Mouse (Mus musculus) heart, embryonic 12.5 days (tissue): ENCODE data around the gene Hsd11b2. TPM values are rescaled to one million over a fixed set of nuclear protein-coding genes. Genes with fewer than 3 reads are reported as not detected.

Experiments
- ATAC-seq: fragments of 200-750 bp; cut with Nextera tagmentation; 2 replicates; pipeline ENCODE4 v1.8.0; 2017; ENCODE audit warnings: moderate TSS enrichment, moderate library complexity; ENCODE audit not compliant: insufficient number of reproducible peaks, low FRiP score
- H3K27ac ChIP-seq: fragments of 300-500 bp; sonication (generic); 2 replicates; pipeline ENCODE4 v1.5.1; 2016; ENCODE audit warnings: mild to moderate bottlenecking, moderate library complexity; ENCODE audit not compliant: poor library complexity, severe bottlenecking
- H3K27me3 ChIP-seq: fragments of 300-500 bp; sonication (generic); replicated peaks from 2 replicates; pipeline ENCODE4 v1.6.1; 2016; ENCODE audit warnings: mild to moderate bottlenecking, moderate library complexity
- H3K36me3 ChIP-seq: fragments of 300-500 bp; sonication (generic); 2 replicates; pipeline ENCODE4 v1.6.1; 2016; ENCODE audit warnings: mild to moderate bottlenecking, moderate library complexity
- H3K4me1 ChIP-seq: fragments of 300-500 bp; sonication (generic); replicated peaks from 2 replicates; pipeline ENCODE4 v1.6.1; 2016; ENCODE audit warnings: mild to moderate bottlenecking
- H3K4me2 ChIP-seq: fragments of 300-500 bp; sonication (generic); 2 replicates; pipeline ENCODE4 v1.6.1; 2016; ENCODE audit warnings: mild to moderate bottlenecking, moderate library complexity
- H3K4me3 ChIP-seq: fragments of 300-500 bp; sonication (generic); 2 replicates; pipeline ENCODE4 v1.5.1; 2016; ENCODE audit warnings: mild to moderate bottlenecking
- H3K9ac ChIP-seq: fragments of 300-500 bp; sonication (generic); 2 replicates; pipeline ENCODE4 v1.6.1; 2016; ENCODE audit warnings: mild to moderate bottlenecking, moderate library complexity
- H3K9me3 ChIP-seq: fragments of 300-500 bp; sonication (generic); replicated peaks from 2 replicates; pipeline ENCODE4 v1.6.1; 2016; ENCODE audit warnings: mild to moderate bottlenecking, moderate library complexity
- WGBS: fragments of 180-500 bp; shearing (Covaris S2); methylation state at CpG from one replicate; pipeline ENCODE4 v1.1.7; 2016; 5-methylcytosine and 5-hydroxymethylcytosine counted together
- polyA plus RNA-seq: library from polyadenylated mRNA; unstranded; fragments of >200 nt; fragmentation: Nextera tagmentation; extraction: Ambion mirVana; gene quantifications from 2 replicates; pipeline ENCODE4 v1.2.1, GENCODE M21; 2016

Hsd11b2 gene
- polyA plus RNA-seq, 1 experiment from 2014 or later, result 1.7 TPM

DNA sequence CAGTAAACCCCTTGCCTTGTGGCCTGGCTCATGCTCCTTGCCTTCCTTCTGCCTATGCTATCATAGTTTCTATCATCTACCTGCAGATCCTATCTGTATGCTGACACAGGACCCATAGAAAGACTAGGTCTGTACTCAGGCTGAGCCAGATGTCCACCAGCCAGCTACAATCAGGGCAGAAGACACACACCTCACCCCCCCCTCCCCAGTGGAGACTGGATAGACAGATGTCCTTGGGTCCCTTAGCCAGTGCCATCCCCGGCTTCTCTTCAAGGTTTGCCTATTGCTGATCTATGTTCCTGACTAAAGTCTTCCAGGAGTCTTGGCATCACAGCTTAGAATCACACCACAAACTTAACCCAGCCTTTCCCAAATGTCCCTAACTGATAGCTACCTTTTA lies 9.7 kb downstream of the Hsd11b2 start:
- no peaks in the 10 kb centered on the region for H3K9me3 ChIP-seq
- WGBS, result 84% methylated on average over 1 of the region's 1 CpGs
- peaks cover 11% of the 10 kb centered on the region for H3K4me1 ChIP-seq
- H3K4me3 ChIP-seq, result no peak overlapping the region
- ATAC-seq, result no peak
- no peaks in the 10 kb centered on the region for H3K27me3 ChIP-seq
- no peak overlapping the region for H3K4me2 ChIP-seq
- H3K36me3 ChIP-seq, result peaks cover 50% of the 10 kb centered on the region
- no peak overlapping the region for H3K9ac ChIP-seq
- H3K27ac ChIP-seq, result no peak overlapping the region

DNA sequence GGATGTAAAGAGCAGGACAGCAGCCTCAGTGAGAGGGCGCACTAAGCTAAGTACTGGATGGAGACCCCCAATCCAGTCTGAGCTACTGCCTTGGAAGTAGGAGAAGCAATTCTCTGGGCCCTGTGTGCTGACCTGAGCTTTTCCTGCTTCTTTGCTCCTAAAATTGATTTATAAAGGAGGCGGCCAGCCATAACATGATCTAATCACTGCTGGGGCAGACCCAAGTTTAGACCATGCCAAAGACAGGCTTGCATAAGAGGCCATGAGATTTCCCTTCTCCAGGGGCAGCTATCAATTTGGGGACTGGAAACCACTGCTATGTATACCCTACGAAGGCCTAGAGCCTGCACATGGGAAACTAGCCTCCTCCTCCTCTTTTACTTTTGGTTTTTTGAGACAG lies 10.7 kb downstream of the Hsd11b2 start:
- no peaks in the 10 kb centered on the region for H3K27me3 ChIP-seq
- H3K4me3 ChIP-seq, result no peak overlapping the region
- H3K9ac ChIP-seq, result no peak overlapping the region
- H3K36me3 ChIP-seq, result peaks cover 42% of the 10 kb centered on the region
- peaks cover 18% of the 10 kb centered on the region for H3K4me1 ChIP-seq
- no peak for ATAC-seq
- H3K27ac ChIP-seq, result no peak overlapping the region
- no peak overlapping the region for H3K4me2 ChIP-seq
- no peaks in the 10 kb centered on the region for H3K9me3 ChIP-seq
- 88% methylated on average over 3 of the region's 3 CpGs for WGBS

DNA sequence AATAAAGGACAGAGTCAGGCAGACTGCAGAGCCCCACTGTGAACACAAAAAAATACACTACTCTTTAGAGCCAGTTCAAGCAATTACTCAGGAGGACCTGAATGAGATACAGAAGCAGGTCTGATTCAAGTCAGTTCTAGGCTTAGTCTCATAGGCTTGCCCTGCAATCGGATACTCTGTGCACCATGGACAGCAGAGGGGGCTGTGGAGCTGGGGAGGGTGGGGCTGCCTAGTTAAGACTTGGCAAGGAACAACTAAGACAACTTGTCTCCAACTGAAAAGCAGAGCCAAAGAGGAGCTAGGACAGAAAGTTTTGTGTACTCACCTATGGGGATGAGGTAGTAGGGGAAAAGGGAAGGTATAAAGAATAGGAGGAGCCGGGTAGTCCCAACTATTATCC lies 13.2 kb downstream of the Hsd11b2 start:
- no peak for ATAC-seq
- Histone ChIP-seq H3K36me3 (peaks cover 36% of the 10 kb centered on the region), H3K4me1 (peaks cover 18% of the 10 kb centered on the region)

DNA sequence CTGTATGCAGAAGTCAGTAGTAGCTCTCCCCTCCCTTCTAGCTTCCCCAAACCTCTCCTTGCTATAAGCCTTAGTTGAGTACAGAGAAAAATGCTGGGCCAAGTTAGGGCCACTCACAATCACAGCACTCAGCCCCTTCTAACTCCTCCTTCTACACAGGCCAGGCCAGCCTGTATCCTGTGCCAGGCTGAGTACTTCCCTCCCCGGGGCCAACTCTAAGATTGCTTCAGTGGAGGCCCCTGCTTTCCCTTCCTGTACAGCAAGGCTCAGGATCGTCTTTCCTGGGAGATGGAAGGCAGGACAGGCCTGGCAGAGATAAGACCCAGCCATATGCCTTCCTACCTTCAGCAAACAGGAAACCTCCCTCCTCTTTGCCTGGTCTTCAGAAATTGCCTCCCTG lies 14.9 kb downstream of the Hsd11b2 start:
- 6% methylated on average over 2 of the region's 2 CpGs for WGBS
- Histone ChIP-seq H3K9me3 (no peaks in the 10 kb centered on the region), H3K9ac (no peak overlapping the region), H3K4me3 (no peak overlapping the region), H3K27me3 (no peaks in the 10 kb centered on the region), H3K4me1 (peaks cover 18% of the 10 kb centered on the region), H3K36me3 (peaks cover 44% of the 10 kb centered on the region), H3K4me2 (no peak overlapping the region), H3K27ac (peak overlapping the region; percentile 67)
- ATAC-seq, result peak; percentile 45; the same call in 1 of the 2 replicates

More for the DNA sequence above, 13.2 kb downstream of the Hsd11b2 start:
- no peaks in the 10 kb centered on the region for H3K27me3 ChIP-seq
- H3K27ac ChIP-seq, result no peak overlapping the region
- no peaks in the 10 kb centered on the region for H3K9me3 ChIP-seq
- H3K4me2 ChIP-seq, result no peak overlapping the region
- 64% methylated on average over 2 of the region's 2 CpGs for WGBS
- H3K9ac ChIP-seq, result no peak overlapping the region
- H3K4me3 ChIP-seq, result no peak overlapping the region

DNA sequence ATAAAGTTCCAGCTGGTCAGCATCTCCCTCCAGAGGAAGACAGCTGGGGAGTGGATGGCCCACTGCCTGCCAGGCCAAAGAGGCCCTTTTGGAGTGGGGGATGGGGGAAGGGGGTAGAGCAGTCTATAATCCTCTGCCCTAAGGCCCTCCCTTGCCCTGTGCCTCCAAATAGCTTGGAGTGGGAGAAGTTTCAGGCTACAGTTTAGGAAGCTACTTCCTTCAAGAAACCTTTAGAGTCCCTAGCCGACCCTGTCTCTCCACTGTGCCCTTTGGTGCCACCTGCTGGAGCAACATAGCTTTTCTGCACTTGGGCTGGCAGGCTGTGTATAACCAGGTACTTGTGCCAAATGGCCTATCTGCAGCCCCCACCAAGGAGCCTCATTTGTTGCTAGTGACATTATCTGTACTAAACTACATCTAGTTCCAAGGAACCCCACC lies 15.4 kb downstream of the Hsd11b2 start:
- H3K4me1 ChIP-seq, result peaks cover 18% of the 10 kb centered on the region
- no peak overlapping the region for H3K4me3 ChIP-seq
- 0% methylated on average over 1 of the region's 1 CpGs for WGBS
- H3K27me3 ChIP-seq, result no peaks in the 10 kb centered on the region
- peaks cover 44% of the 10 kb centered on the region for H3K36me3 ChIP-seq
- H3K4me2 ChIP-seq, result no peak overlapping the region
- peak; percentile 58 for ATAC-seq
- H3K9ac ChIP-seq, result no peak overlapping the region
- H3K9me3 ChIP-seq, result no peaks in the 10 kb centered on the region
- peak overlapping the region; percentile 67 for H3K27ac ChIP-seq

DNA sequence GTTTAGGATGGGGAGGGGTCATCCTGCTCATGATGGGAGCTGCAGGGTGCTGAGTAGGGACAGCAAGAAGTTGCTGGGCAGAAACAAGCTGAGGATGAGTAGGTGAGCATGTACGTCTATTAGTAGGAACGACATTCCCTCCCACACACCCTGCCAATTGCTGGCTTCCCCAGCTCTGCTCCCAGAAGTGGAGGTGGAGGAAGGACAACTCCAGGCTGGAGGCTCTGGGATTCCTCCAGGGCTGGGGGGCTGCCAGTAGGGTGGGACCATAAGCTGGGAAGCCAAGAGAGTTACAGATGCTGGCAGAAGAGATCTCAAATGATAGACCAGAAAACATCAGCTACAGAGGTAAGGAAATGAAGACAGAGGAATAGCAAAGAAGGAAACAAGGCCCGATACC lies 18.0 kb downstream of the Hsd11b2 start:
- H3K4me2 ChIP-seq, result no peak overlapping the region
- peaks cover 42% of the 10 kb centered on the region for H3K36me3 ChIP-seq
- WGBS, result 85% methylated on average over 3 of the region's 3 CpGs
- no peaks in the 10 kb centered on the region for H3K27me3 ChIP-seq
- H3K27ac ChIP-seq, result no peak overlapping the region
- no peak for ATAC-seq
- no peaks in the 10 kb centered on the region for H3K9me3 ChIP-seq
- H3K4me1 ChIP-seq, result peaks cover 13% of the 10 kb centered on the region
- H3K9ac ChIP-seq, result no peak overlapping the region
- no peak overlapping the region for H3K4me3 ChIP-seq

DNA sequence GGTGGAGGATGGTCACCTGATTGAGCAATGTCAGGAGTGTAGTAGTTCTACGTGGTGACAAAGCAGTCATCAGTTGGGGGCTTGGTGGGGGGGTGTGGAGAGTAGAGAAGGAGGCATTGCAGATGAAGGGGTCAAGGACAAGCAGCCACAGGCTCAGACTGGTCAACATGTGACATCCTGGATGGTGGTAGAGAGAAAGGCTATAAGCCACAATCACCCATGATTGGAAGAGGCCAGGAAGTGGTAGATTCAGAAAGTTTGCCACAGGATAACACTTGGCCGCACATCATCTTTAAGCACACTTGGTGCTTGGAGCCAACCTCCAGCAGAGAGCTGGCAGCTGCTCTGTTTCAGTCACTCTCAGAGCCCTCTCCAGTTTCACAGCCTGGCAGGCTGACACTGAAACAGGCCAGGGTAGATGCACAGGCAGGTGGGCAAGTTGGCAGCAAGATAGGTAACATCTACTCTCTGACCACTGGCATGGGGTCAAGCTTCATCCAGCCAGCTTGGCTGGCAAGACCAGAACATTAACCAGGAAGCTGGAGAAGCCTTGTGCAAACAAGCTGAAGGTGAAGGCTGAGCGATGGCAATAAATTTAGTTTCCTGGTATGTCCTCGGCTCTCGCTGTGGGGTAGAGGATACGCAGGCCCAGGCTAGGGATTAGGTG lies 18.6 kb downstream of the Hsd11b2 start:
- peaks cover 12% of the 10 kb centered on the region for H3K4me1 ChIP-seq
- H3K9ac ChIP-seq, result no peak overlapping the region
- H3K27me3 ChIP-seq, result no peaks in the 10 kb centered on the region
- H3K4me3 ChIP-seq, result no peak overlapping the region
- H3K9me3 ChIP-seq, result no peaks in the 10 kb centered on the region
- no peak overlapping the region for H3K27ac ChIP-seq
- H3K4me2 ChIP-seq, result no peak overlapping the region
- 83% methylated on average over 6 of the region's 6 CpGs for WGBS
- peaks cover 42% of the 10 kb centered on the region for H3K36me3 ChIP-seq
- ATAC-seq, result no peak

DNA sequence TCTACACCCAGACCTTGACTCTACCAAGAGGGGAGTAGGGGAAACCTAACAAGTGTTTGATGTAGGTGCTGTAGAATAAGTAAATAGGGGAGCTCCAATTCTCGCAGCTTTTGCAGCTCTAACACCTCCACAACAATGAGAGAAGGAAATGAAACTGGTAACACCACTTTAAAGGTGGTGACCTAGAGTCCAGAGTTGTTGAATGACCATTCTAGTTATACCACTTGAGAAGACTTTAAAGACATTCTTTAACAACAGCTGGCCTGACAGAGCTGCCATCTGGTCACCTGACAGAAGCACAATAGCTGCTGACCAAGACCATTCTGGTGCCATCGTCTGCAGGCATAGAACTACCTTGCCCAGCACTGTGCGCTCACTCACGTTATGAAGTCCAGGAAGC lies 20.4 kb downstream of the Hsd11b2 start:
- Histone ChIP-seq H3K9me3 (no peaks in the 10 kb centered on the region), H3K27me3 (no peaks in the 10 kb centered on the region), H3K27ac (no peak overlapping the region), H3K36me3 (peaks cover 42% of the 10 kb centered on the region), H3K4me2 (no peak overlapping the region), H3K4me1 (peaks cover 7% of the 10 kb centered on the region), H3K4me3 (no peak overlapping the region), H3K9ac (no peak overlapping the region)
- no peak for ATAC-seq
- WGBS, result 86% methylated on average over 4 of the region's 4 CpGs

DNA sequence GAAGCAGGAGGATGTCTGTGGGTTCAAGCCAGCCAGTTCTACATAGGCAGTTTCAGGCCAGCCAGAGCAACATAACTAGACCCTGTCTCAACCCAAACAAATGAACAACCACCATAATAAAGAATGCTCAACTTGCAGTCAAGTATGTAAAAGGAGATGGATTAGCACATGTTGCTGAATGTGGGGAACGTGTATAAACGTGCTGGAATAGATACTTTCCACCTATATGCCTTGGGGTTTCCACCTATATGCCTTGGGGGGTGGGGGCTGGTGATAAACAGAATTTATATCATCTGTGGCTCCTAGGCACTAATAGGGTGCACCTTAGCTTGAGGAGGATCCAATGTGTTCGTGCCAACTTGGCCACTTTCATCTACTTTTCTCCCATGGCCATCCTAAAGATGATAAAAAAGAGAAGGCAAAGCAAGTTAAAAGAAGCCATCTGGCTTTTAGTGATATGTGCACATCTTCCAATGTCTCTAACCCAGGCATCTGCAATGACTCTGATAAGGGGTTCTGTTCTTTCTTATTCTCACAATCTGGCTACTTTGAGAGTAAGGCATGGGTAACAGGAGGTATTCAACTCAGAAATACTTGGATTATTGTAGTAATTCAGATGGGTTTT lies 23.6 kb downstream of the Hsd11b2 start:
- no peaks in the 10 kb centered on the region for H3K27me3 ChIP-seq

DNA sequence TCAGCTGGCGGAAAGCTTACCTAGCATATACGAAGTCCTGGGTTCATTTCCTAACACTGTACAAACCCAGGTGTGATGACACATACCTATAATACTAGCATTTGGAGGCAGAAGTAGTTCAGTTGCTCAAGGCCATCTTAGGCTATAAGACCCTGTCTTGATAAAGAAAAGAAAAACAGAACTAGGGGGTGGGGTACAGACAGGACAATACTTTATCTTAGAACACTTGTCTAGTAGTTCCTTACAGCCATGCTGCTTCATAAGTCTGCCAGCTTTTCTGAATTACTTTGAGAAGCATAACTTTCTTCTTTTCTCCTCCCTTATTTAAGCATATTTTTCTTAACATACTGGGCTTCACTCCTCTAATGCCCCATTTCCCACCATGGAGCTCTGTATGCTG lies 24.3 kb downstream of the Hsd11b2 start:
- H3K4me2 ChIP-seq, result no peak overlapping the region
- no peaks in the 10 kb centered on the region for H3K27me3 ChIP-seq
- no peak overlapping the region for H3K27ac ChIP-seq
- H3K9me3 ChIP-seq, result no peaks in the 10 kb centered on the region
- peaks cover 32% of the 10 kb centered on the region for H3K4me1 ChIP-seq
- H3K36me3 ChIP-seq, result peaks cover 22% of the 10 kb centered on the region
- no peak for ATAC-seq
- no peak overlapping the region for H3K4me3 ChIP-seq
- whole genome bisulfite sequencing, result 86% methylated on average over 2 of the region's 2 CpGs
- H3K9ac ChIP-seq, result no peak overlapping the region

More for the DNA sequence above, 23.6 kb downstream of the Hsd11b2 start:
- 76% methylated on average over 3 of the region's 3 CpGs for WGBS
- Histone ChIP-seq H3K27ac (no peak overlapping the region), H3K4me2 (no peak overlapping the region), H3K36me3 (peaks cover 29% of the 10 kb centered on the region), H3K4me3 (no peak overlapping the region), H3K4me1 (peaks cover 32% of the 10 kb centered on the region), H3K9me3 (no peaks in the 10 kb centered on the region), H3K9ac (no peak overlapping the region)
- ATAC-seq, result no peak

DNA sequence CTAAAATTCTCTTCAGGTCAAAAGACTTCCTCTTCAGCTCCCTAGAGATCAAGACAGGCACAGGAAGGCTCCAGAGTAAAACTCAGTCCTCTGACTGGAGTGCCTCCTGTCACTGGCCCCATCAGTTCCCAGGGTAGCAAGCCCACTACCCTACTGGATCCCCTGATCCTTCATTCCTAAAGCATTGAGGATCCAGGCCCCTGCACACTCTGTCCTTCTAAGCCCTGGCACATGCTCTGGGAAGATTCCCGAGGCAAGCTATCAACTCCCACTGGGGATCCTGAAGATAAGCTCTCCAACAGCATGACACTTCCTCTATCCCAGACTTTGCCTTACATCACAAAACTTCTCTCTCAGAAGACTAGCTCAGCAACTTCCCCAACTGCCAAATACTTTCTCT lies 25.1 kb downstream of the Hsd11b2 start:
- no peak overlapping the region; the same call in 1 of the 2 replicates for H3K9ac ChIP-seq
- no peak for ATAC-seq
- H3K36me3 ChIP-seq, result peaks cover 13% of the 10 kb centered on the region
- H3K27ac ChIP-seq, result no peak overlapping the region
- H3K4me3 ChIP-seq, result no peak overlapping the region
- 0% methylated on average over 1 of the region's 1 CpGs for WGBS
- no peaks in the 10 kb centered on the region for H3K27me3 ChIP-seq
- H3K4me2 ChIP-seq, result no peak overlapping the region
- no peaks in the 10 kb centered on the region for H3K9me3 ChIP-seq
- H3K4me1 ChIP-seq, result peaks cover 32% of the 10 kb centered on the region
